Mouse (Mus musculus): ENCODE measurements around the gene Trmt44. TPM values are rescaled to one million over a fixed set of nuclear protein-coding genes. Genes with fewer than 3 reads are reported as not detected.

The Trmt44 gene
- polyA plus RNA-seq, 1 experiment from 2014 or later: 7.3 TPM

- peaks cover 8% of the 10 kb centered on the region for H3K36me3 ChIP-seq (ENCODE audit: control insufficient read depth, insufficient read depth, low read length)
- peak overlapping the region; percentile 56 for H3K9ac ChIP-seq (replicated peaks; ENCODE audit: low read length)
- ATAC-seq (ENCODE audit: low FRiP score, low TSS enrichment) (no peak), DNase-seq (no peak)
- H3K4me2 ChIP-seq (ENCODE audit: low read length): peak overlapping the region; percentile 85
- H3K4me1 ChIP-seq (ENCODE audit: control insufficient read depth, insufficient read depth, low read length): peaks cover 21% of the 10 kb centered on the region
- 5% methylated on average over 17 of the region's 17 CpGs for WGBS
- H3K4me3 ChIP-seq (replicated peaks; ENCODE audit: low read depth, low read length): peak overlapping the region; percentile 61
- peak overlapping the region; percentile 38; the same call in 1 of the 2 replicates for H3K27ac ChIP-seq (replicated peaks; ENCODE audit: low read depth, low read length)
- H3K27me3 ChIP-seq (ENCODE audit: control insufficient read depth, insufficient read depth, low read length): no peaks in the 10 kb centered on the region
- no peaks in the 10 kb centered on the region for H3K9me3 ChIP-seq (ENCODE audit: control insufficient read depth, low read length)
Measured at GRCm38 (mm10) chr5:35583221-35583783, 8.4 kb upstream of the Trmt44 start.

- Histone ChIP-seq H3K27me3 (ENCODE audit: control insufficient read depth, insufficient read depth, low read length) (no peaks in the 10 kb centered on the region), H3K9ac (replicated peaks; ENCODE audit: low read length) (peak within 1 kb of the TSS; percentile 56), H3K4me3 (replicated peaks; ENCODE audit: low read depth, low read length) (peak within 1 kb of the TSS; percentile 61), H3K36me3 (ENCODE audit: control insufficient read depth, insufficient read depth, low read length) (peaks cover 3% of the 10 kb centered on the region; the same call in 1 of the 2 replicates), H3K27ac (replicated peaks; ENCODE audit: low read depth, low read length) (peak within 1 kb of the TSS; percentile 45; the same call in 1 of the 2 replicates), H3K9me3 (ENCODE audit: control insufficient read depth, low read length) (no peaks in the 10 kb centered on the region), H3K4me2 (ENCODE audit: low read length) (peak within 1 kb of the TSS; percentile 85), H3K4me1 (ENCODE audit: control insufficient read depth, insufficient read depth, low read length) (peaks cover 21% of the 10 kb centered on the region)
- peak; percentile 98 for DNase-seq
- WGBS: under 1% methylated on average over 35 of the region's 35 CpGs
- ATAC-seq (ENCODE audit: low FRiP score, low TSS enrichment): peak; percentile 93
Measured at GRCm38 (mm10) chr5:35582445-35583220, 7.8 kb upstream of the Trmt44 start, which contains the start of gene Acox3. TSS of gene Acox3 (plus strand) at chr5:35583040.

- no peaks in the 10 kb centered on the region for H3K9me3 ChIP-seq (ENCODE audit: control insufficient read depth, low read length)
- peaks cover 3% of the 10 kb centered on the region; the same call in 1 of the 2 replicates for H3K36me3 ChIP-seq (ENCODE audit: control insufficient read depth, insufficient read depth, low read length)
- no peaks in the 10 kb centered on the region for H3K27me3 ChIP-seq (ENCODE audit: control insufficient read depth, insufficient read depth, low read length)
- H3K4me3 ChIP-seq (replicated peaks; ENCODE audit: low read depth, low read length): no peak overlapping the region
- no peak overlapping the region for H3K27ac ChIP-seq (replicated peaks; ENCODE audit: low read depth, low read length)
- peaks cover 22% of the 10 kb centered on the region for H3K4me1 ChIP-seq (ENCODE audit: control insufficient read depth, insufficient read depth, low read length)
- WGBS: 61% methylated on average over 3 of the region's 3 CpGs
- no peak for DNase-seq
- ATAC-seq (ENCODE audit: low FRiP score, low TSS enrichment): no peak
- no peak overlapping the region for H3K4me2 ChIP-seq (ENCODE audit: low read length)
- H3K9ac ChIP-seq (replicated peaks; ENCODE audit: low read length): no peak overlapping the region
Measured at GRCm38 (mm10) chr5:35580156-35580922, 5.5 kb upstream of the Trmt44 start.

DNA sequence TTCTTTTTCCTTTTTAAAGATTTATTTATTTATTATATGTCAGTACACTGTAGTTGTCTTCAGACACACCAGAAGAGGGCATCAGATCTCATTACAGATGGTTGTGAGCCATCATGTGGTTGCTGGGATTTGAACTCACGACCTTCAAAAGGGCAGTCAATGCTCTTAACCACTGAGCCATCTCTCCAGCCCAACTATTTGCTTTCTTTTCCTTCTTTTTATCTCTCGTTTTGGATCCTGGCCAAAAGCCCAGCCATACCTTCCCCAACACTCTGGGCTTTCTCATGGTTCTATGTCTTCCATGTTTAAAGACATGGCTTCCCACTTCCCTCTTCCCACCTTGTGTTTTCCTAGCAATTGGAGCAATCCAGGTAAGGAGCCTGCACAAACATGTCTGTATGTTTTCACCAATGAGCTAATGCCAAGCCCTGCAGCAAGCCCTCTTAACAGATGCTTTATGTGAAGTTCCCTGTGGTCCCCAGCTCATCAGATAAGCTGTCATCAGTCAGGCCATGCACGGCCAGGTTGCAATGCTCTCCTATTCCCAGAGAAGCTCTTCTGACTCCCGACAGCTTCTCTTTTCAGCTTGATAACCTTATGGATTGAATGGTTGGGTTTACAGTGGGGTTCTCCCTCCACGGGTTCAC is 4.5 kb upstream of the Trmt44 start:
- Histone ChIP-seq H3K9me3 (ENCODE audit: control insufficient read depth, low read length) (no peaks in the 10 kb centered on the region), H3K27ac (replicated peaks; ENCODE audit: low read depth, low read length) (no peak overlapping the region), H3K4me2 (ENCODE audit: low read length) (no peak overlapping the region), H3K9ac (replicated peaks; ENCODE audit: low read length) (no peak overlapping the region), H3K27me3 (ENCODE audit: control insufficient read depth, insufficient read depth, low read length) (no peaks in the 10 kb centered on the region), H3K4me1 (ENCODE audit: control insufficient read depth, insufficient read depth, low read length) (peaks cover 20% of the 10 kb centered on the region), H3K4me3 (replicated peaks; ENCODE audit: low read depth, low read length) (no peak overlapping the region), H3K36me3 (ENCODE audit: control insufficient read depth, insufficient read depth, low read length) (no peaks in the 10 kb centered on the region)
- DNase-seq (no peak), ATAC-seq (ENCODE audit: low FRiP score, low TSS enrichment) (no peak)
- WGBS: 59% methylated on average over 5 of the region's 5 CpGs

DNA sequence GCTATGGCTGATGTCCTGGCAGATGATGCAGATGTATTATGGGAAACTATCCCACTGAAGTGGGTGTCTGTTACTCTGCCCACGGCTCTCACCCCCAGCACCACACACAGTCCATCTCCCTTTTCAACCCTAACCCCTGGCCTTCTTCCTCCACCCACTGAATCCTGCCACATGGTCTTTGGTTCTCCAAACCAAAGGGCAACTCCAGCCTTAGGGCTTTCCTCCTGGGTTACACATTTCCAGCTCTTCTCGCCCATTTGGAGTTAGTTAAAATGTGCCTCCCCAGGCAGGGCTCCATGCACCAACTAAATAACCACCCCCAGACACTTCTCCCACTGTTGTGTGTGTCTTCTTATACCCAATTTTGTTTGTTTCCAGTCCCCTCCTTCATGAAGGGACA is 3.5 kb upstream of the Trmt44 start:
- no peak overlapping the region for H3K4me3 ChIP-seq (replicated peaks; ENCODE audit: low read depth, low read length)
- no peak for ATAC-seq (ENCODE audit: low FRiP score, low TSS enrichment)
- H3K27me3 ChIP-seq (ENCODE audit: control insufficient read depth, insufficient read depth, low read length): no peaks in the 10 kb centered on the region
- H3K27ac ChIP-seq (replicated peaks; ENCODE audit: low read depth, low read length): no peak overlapping the region
- no peaks in the 10 kb centered on the region for H3K9me3 ChIP-seq (ENCODE audit: control insufficient read depth, low read length)
- DNase-seq: no peak
- H3K9ac ChIP-seq (replicated peaks; ENCODE audit: low read length): no peak overlapping the region
- peaks cover 18% of the 10 kb centered on the region for H3K4me1 ChIP-seq (ENCODE audit: control insufficient read depth, insufficient read depth, low read length)
- no peak overlapping the region for H3K4me2 ChIP-seq (ENCODE audit: low read length)
- H3K36me3 ChIP-seq (ENCODE audit: control insufficient read depth, insufficient read depth, low read length): no peaks in the 10 kb centered on the region
- WGBS: 78% methylated on average over 2 of the region's 2 CpGs

GRCm38 (mm10) chr5:35576409-35577020 is 1.6 kb upstream of the Trmt44 start:
- peaks cover 10% of the 10 kb centered on the region for H3K4me1 ChIP-seq (ENCODE audit: control insufficient read depth, insufficient read depth, low read length)
- no peak overlapping the region for H3K4me3 ChIP-seq (replicated peaks; ENCODE audit: low read depth, low read length)
- H3K4me2 ChIP-seq (ENCODE audit: low read length): no peak overlapping the region
- no peaks in the 10 kb centered on the region for H3K27me3 ChIP-seq (ENCODE audit: control insufficient read depth, insufficient read depth, low read length)
- peaks cover 17% of the 10 kb centered on the region for H3K36me3 ChIP-seq (ENCODE audit: control insufficient read depth, insufficient read depth, low read length)
- no peak overlapping the region for H3K9ac ChIP-seq (replicated peaks; ENCODE audit: low read length)
- no peak for ATAC-seq (ENCODE audit: low FRiP score, low TSS enrichment)
- DNase-seq: no peak
- WGBS: 89% methylated on average over 10 of the region's 10 CpGs
- no peak overlapping the region for H3K27ac ChIP-seq (replicated peaks; ENCODE audit: low read depth, low read length)
- H3K9me3 ChIP-seq (ENCODE audit: control insufficient read depth, low read length): no peaks in the 10 kb centered on the region

- DNase-seq: no peak
- ATAC-seq (ENCODE audit: low FRiP score, low TSS enrichment): no peak
- no peak overlapping the region for H3K27ac ChIP-seq (replicated peaks; ENCODE audit: low read depth, low read length)
- 94% methylated on average over 6 of the region's 6 CpGs for WGBS
- H3K4me2 ChIP-seq (ENCODE audit: low read length): no peak overlapping the region
- no peak overlapping the region for H3K9ac ChIP-seq (replicated peaks; ENCODE audit: low read length)
- peaks cover 10% of the 10 kb centered on the region for H3K4me1 ChIP-seq (ENCODE audit: control insufficient read depth, insufficient read depth, low read length)
- H3K36me3 ChIP-seq (ENCODE audit: control insufficient read depth, insufficient read depth, low read length): peaks cover 60% of the 10 kb centered on the region
- H3K9me3 ChIP-seq (ENCODE audit: control insufficient read depth, low read length): no peaks in the 10 kb centered on the region
- no peak overlapping the region for H3K4me3 ChIP-seq (replicated peaks; ENCODE audit: low read depth, low read length)
- H3K27me3 ChIP-seq (ENCODE audit: control insufficient read depth, insufficient read depth, low read length): no peaks in the 10 kb centered on the region
Measured at GRCm38 (mm10) chr5:35571546-35571945, 3.3 kb downstream of the Trmt44 start.

GRCm38 (mm10) chr5:35566632-35567031 is 8.2 kb downstream of the Trmt44 start:
- Histone ChIP-seq H3K4me1 (ENCODE audit: control insufficient read depth, insufficient read depth, low read length) (no peaks in the 10 kb centered on the region), H3K9me3 (ENCODE audit: control insufficient read depth, low read length) (no peaks in the 10 kb centered on the region), H3K36me3 (ENCODE audit: control insufficient read depth, insufficient read depth, low read length) (peaks cover 93% of the 10 kb centered on the region), H3K27me3 (ENCODE audit: control insufficient read depth, insufficient read depth, low read length) (no peaks in the 10 kb centered on the region), H3K4me3 (replicated peaks; ENCODE audit: low read depth, low read length) (no peak overlapping the region), H3K27ac (replicated peaks; ENCODE audit: low read depth, low read length) (no peak overlapping the region), H3K4me2 (ENCODE audit: low read length) (no peak overlapping the region), H3K9ac (replicated peaks; ENCODE audit: low read length) (no peak overlapping the region)
- ATAC-seq (ENCODE audit: low FRiP score, low TSS enrichment) (no peak), DNase-seq (no peak)
- 88% methylated on average over 4 of the region's 4 CpGs for WGBS
